Mouse (Mus musculus): ENCODE data around the gene Ndufa10.
"Not testable (repeated sequence)": the region's sequence is repeated elsewhere in the genome, so short reads cannot be mapped to it uniquely, and the experiment has no call there.

Ndufa10 gene

GRCm38 (mm10) chr1:92473165-92474041 lies at the start of gene Ndufa10:
Ndufa10 (minus strand) TSS chr1:92473860.
- DNase-seq (ENCODE audit: low spot score) = peak; percentile 92

- no peak for DNase-seq (ENCODE audit: low spot score)
These were observed 47.7 kb upstream of the Ndufa10 start for GRCm38 (mm10) chr1:92521376-92521775.

GRCm38 (mm10) chr1:92519046-92519445 lies 45.4 kb upstream of the Ndufa10 start:
- no peak for DNase-seq (ENCODE audit: low spot score)

GRCm38 (mm10) chr1:92518561-92518960 lies 44.9 kb upstream of the Ndufa10 start, which contains the start of gene Olfr1414:
Olfr1414 (minus strand) TSS chr1:92518661.
- DNase-seq (ENCODE audit: low spot score) = no peak

GRCm38 (mm10) chr1:92515390-92515789 lies 41.7 kb upstream of the Ndufa10 start:
- no peak for DNase-seq (ENCODE audit: low spot score)

- DNase-seq (ENCODE audit: low spot score) = not testable (repeated sequence)
These were observed 38.0 kb upstream of the Ndufa10 start for GRCm38 (mm10) chr1:92511646-92512045.

GRCm38 (mm10) chr1:92496001-92496400 lies 22.3 kb upstream of the Ndufa10 start, which contains the start of gene Olfr1415:
Olfr1415 (minus strand) TSS chr1:92496101.
- DNase-seq (ENCODE audit: low spot score) = no peak

GRCm38 (mm10) chr1:92485013-92485412 lies 11.4 kb upstream of the Ndufa10 start, which contains the start of gene Olfr1416:
Olfr1416 (minus strand) TSS chr1:92485113.
- no peak for DNase-seq (ENCODE audit: low spot score)

GRCm38 (mm10) chr1:92474066-92474578 lies 462 bp upstream of the Ndufa10 start:
- no peak for DNase-seq (ENCODE audit: low spot score)

- no peak for DNase-seq (ENCODE audit: low spot score)
These were observed 4.8 kb downstream of the Ndufa10 start for GRCm38 (mm10) chr1:92468891-92469290.

- DNase-seq (ENCODE audit: low spot score) = no peak
These were observed 15.2 kb downstream of the Ndufa10 start for GRCm38 (mm10) chr1:92458416-92458815.

- no peak for DNase-seq (ENCODE audit: low spot score)
These were observed 15.9 kb downstream of the Ndufa10 start for GRCm38 (mm10) chr1:92457758-92458157.

- peak; percentile 48 for DNase-seq (ENCODE audit: low spot score)
These were observed 19.8 kb downstream of the Ndufa10 start for GRCm38 (mm10) chr1:92453751-92454445.

GRCm38 (mm10) chr1:92448293-92448692 lies 25.4 kb downstream of the Ndufa10 start:
- no peak for DNase-seq (ENCODE audit: low spot score)

GRCm38 (mm10) chr1:92441453-92442063 lies 32.1 kb downstream of the Ndufa10 start:
- DNase-seq (ENCODE audit: low spot score) = peak; percentile 45

GRCm38 (mm10) chr1:92440066-92440750 lies 33.5 kb downstream of the Ndufa10 start:
- DNase-seq (ENCODE audit: low spot score) = no peak

GRCm38 (mm10) chr1:92437678-92438271 lies 35.9 kb downstream of the Ndufa10 start:
- no peak for DNase-seq (ENCODE audit: low spot score)

GRCm38 (mm10) chr1:92436831-92437321 lies 36.8 kb downstream of the Ndufa10 start:
- no peak for DNase-seq (ENCODE audit: low spot score)

GRCm38 (mm10) chr1:92434986-92435385 lies 38.7 kb downstream of the Ndufa10 start:
- DNase-seq (ENCODE audit: low spot score) = no peak

- no peak for DNase-seq (ENCODE audit: low spot score)
These were observed 40.9 kb downstream of the Ndufa10 start for GRCm38 (mm10) chr1:92432791-92433190.

GRCm38 (mm10) chr1:92432098-92432497 lies 41.6 kb downstream of the Ndufa10 start:
- no peak for DNase-seq (ENCODE audit: low spot score)

Data from c-Kit-positive CD71-positive TER-119-positive erythroid progenitor cells, embryonic 14.5 days (primary cell).